Mouse (Mus musculus) stomach, embryonic 14.5 days (tissue): Measurements from ENCODE around the gene Timeless. TPM values are rescaled to one million over a fixed set of nuclear protein-coding genes. Genes with fewer than 3 reads are reported as not detected.
"Not testable (repeated sequence)": the region's sequence is repeated elsewhere in the genome, so short reads cannot be mapped to it uniquely, and the experiment has no call there.

ENCODE experiments used
- ATAC-seq: fragments of 200-750 bp; cut with Nextera tagmentation; 2 replicates; pipeline ENCODE4 v1.8.0; 2017; ENCODE audit warnings: low read depth, moderate TSS enrichment; ENCODE audit not compliant: insufficient number of reproducible peaks, insufficient read depth, low FRiP score
- H3K27ac ChIP-seq: fragments of 300-500 bp; sonication (generic); 2 replicates; pipeline ENCODE4 v1.5.1; 2014; ENCODE audit warnings: mild to moderate bottlenecking, low read length, moderate library complexity, mixed read lengths
- H3K27me3 ChIP-seq: fragments of 300-500 bp; sonication (generic); 2 replicates; pipeline ENCODE4 v1.6.1; 2014; ENCODE audit warnings: low read length, control low read depth, mixed read lengths; ENCODE audit not compliant: control insufficient read depth, insufficient read depth
- H3K36me3 ChIP-seq: fragments of 300-500 bp; sonication (generic); 2 replicates; pipeline ENCODE4 v1.6.1; 2014; ENCODE audit warnings: mild to moderate bottlenecking, control low read depth, low read length, moderate library complexity, mixed read lengths; ENCODE audit not compliant: control insufficient read depth, insufficient read depth
- H3K4me1 ChIP-seq: fragments of 300-500 bp; sonication (generic); 2 replicates; pipeline ENCODE4 v1.6.1; 2014; ENCODE audit warnings: low read length, control low read depth, mixed read lengths; ENCODE audit not compliant: control insufficient read depth, insufficient read depth
- H3K4me2 ChIP-seq: fragments of 300-500 bp; sonication (generic); replicated peaks from 2 replicates; pipeline ENCODE4 v1.6.1; 2014; ENCODE audit warnings: low read depth, low read length, control low read depth
- H3K4me3 ChIP-seq: fragments of 300-500 bp; sonication (generic); 2 replicates; pipeline ENCODE4 v1.5.1; 2014; ENCODE audit warnings: low read depth, low read length, control low read depth
- H3K9ac ChIP-seq: fragments of 300-500 bp; sonication (generic); replicated peaks from 2 replicates; pipeline ENCODE4 v1.6.1; 2014; ENCODE audit warnings: low read depth, mild to moderate bottlenecking, control low read depth, low read length, moderate library complexity, mixed read lengths
- H3K9me3 ChIP-seq: fragments of 300-500 bp; sonication (generic); 2 replicates; pipeline ENCODE4 v1.6.1; 2016; ENCODE audit warnings: low read depth, low read length, control low read depth; ENCODE audit not compliant: control insufficient read depth
- WGBS: fragments of 180-500 bp; shearing (Covaris S2); extraction: QIAGEN DNeasy Blood & Tissue Kit; methylation state at CpG from one replicate; pipeline ENCODE4 v1.1.7; 2014; 5-methylcytosine and 5-hydroxymethylcytosine counted together
- polyA plus RNA-seq: library from polyadenylated mRNA; unstranded; fragments of >200 nt; fragmentation: Nextera tagmentation; extraction: Ambion mirVana; gene quantifications from 2 replicates; pipeline ENCODE4 v1.2.1, GENCODE M21; 2014

The Timeless gene
- polyA plus RNA-seq, 1 experiment from 2014 or later = 47.2 TPM

GRCm38 (mm10) chr10:128210954-128211353, 20.9 kb upstream of the Timeless start:
- Histone ChIP-seq H3K4me1 (peaks cover 8% of the 10 kb centered on the region; the same call in 1 of the 2 replicates), H3K27me3 (no peaks in the 10 kb centered on the region), H3K36me3 (no peaks in the 10 kb centered on the region), H3K4me2 (peak overlapping the region; percentile 82), H3K27ac (no peak overlapping the region), H3K9ac (peak overlapping the region; percentile 43), H3K4me3 (peak overlapping the region; percentile 67), H3K9me3 (no peaks in the 10 kb centered on the region)
- ATAC-seq = no peak
- WGBS = 26% methylated on average over 14 of the region's 14 CpGs

- H3K4me2 ChIP-seq = peak within 1 kb of the TSS; percentile 82
- under 1% methylated on average over 30 of the region's 30 CpGs for WGBS
- no peaks in the 10 kb centered on the region for H3K9me3 ChIP-seq
- H3K27me3 ChIP-seq = no peaks in the 10 kb centered on the region
- peak within 1 kb of the TSS; percentile 67 for H3K4me3 ChIP-seq
- ATAC-seq = peak; percentile 95
- H3K36me3 ChIP-seq = no peaks in the 10 kb centered on the region
- no peak within 1 kb of the TSS for H3K27ac ChIP-seq
- peaks cover 8% of the 10 kb centered on the region; the same call in 1 of the 2 replicates for H3K4me1 ChIP-seq
- peak within 1 kb of the TSS; percentile 43 for H3K9ac ChIP-seq
Measured at GRCm38 (mm10) chr10:128211390-128212108, 20.3 kb upstream of the Timeless start, which contains the start of gene Spryd4. Spryd4 (minus strand) TSS chr10:128211807.

GRCm38 (mm10) chr10:128212148-128212547, 19.7 kb upstream of the Timeless start:
- no peak overlapping the region for H3K27ac ChIP-seq
- H3K4me1 ChIP-seq = peaks cover 8% of the 10 kb centered on the region; the same call in 1 of the 2 replicates
- no peaks in the 10 kb centered on the region for H3K9me3 ChIP-seq
- H3K4me2 ChIP-seq = peak overlapping the region; percentile 82
- no peaks in the 10 kb centered on the region for H3K36me3 ChIP-seq
- no peak for ATAC-seq
- H3K27me3 ChIP-seq = no peaks in the 10 kb centered on the region
- H3K9ac ChIP-seq = no peak overlapping the region
- peak overlapping the region; percentile 67 for H3K4me3 ChIP-seq
- WGBS = 48% methylated on average over 6 of the region's 6 CpGs

GRCm38 (mm10) chr10:128212871-128213323, 19.0 kb upstream of the Timeless start:
- Histone ChIP-seq H3K4me1 (peaks cover 8% of the 10 kb centered on the region; the same call in 1 of the 2 replicates), H3K27ac (no peak overlapping the region), H3K9me3 (no peaks in the 10 kb centered on the region), H3K27me3 (no peaks in the 10 kb centered on the region), H3K4me3 (peak overlapping the region; percentile 30), H3K9ac (0 out of 2 replicates have a peak overlapping the region, but pooled peaks have one; percentile 1), H3K36me3 (no peaks in the 10 kb centered on the region), H3K4me2 (peak overlapping the region; percentile 60)
- no peak for ATAC-seq
- under 1% methylated on average over 18 of the region's 18 CpGs for WGBS

GRCm38 (mm10) chr10:128214112-128214511, 17.8 kb upstream of the Timeless start:
- H3K4me1 ChIP-seq, H3K9me3 ChIP-seq, H3K36me3 ChIP-seq, H3K4me3 ChIP-seq, ATAC-seq, H3K27me3 ChIP-seq, H3K9ac ChIP-seq, H3K4me2 ChIP-seq, H3K27ac ChIP-seq: not testable (repeated sequence)
- 88% methylated on average over 4 of the region's 4 CpGs for WGBS

- Histone ChIP-seq H3K4me2 (no peak overlapping the region), H3K36me3 (no peaks in the 10 kb centered on the region), H3K9ac (no peak overlapping the region), H3K9me3 (no peaks in the 10 kb centered on the region), H3K4me1 (peaks cover 8% of the 10 kb centered on the region; the same call in 1 of the 2 replicates), H3K27me3 (no peaks in the 10 kb centered on the region), H3K27ac (no peak overlapping the region), H3K4me3 (no peak overlapping the region)
- WGBS = 82% methylated on average over 5 of the region's 5 CpGs
- no peak for ATAC-seq
Measured at GRCm38 (mm10) chr10:128214981-128215380, 16.9 kb upstream of the Timeless start.

GRCm38 (mm10) chr10:128218387-128219117, 13.3 kb upstream of the Timeless start:
- no peak for ATAC-seq
- Histone ChIP-seq H3K4me1 (no peaks in the 10 kb centered on the region), H3K9ac (no peak overlapping the region), H3K4me2 (no peak overlapping the region), H3K27me3 (no peaks in the 10 kb centered on the region), H3K27ac (no peak overlapping the region), H3K4me3 (no peak overlapping the region), H3K9me3 (no peaks in the 10 kb centered on the region), H3K36me3 (no peaks in the 10 kb centered on the region)
- WGBS = 93% methylated on average over 18 of the region's 18 CpGs

- H3K36me3 ChIP-seq = no peaks in the 10 kb centered on the region
- 60% methylated on average over 16 of the region's 16 CpGs for WGBS
- no peak overlapping the region for H3K4me3 ChIP-seq
- no peaks in the 10 kb centered on the region for H3K27me3 ChIP-seq
- no peak for ATAC-seq
- no peak overlapping the region for H3K9ac ChIP-seq
- H3K27ac ChIP-seq = no peak overlapping the region
- no peak overlapping the region for H3K4me2 ChIP-seq
- H3K9me3 ChIP-seq = no peaks in the 10 kb centered on the region
- no peaks in the 10 kb centered on the region for H3K4me1 ChIP-seq
Measured at GRCm38 (mm10) chr10:128221533-128222286, 10.2 kb upstream of the Timeless start.
